Mouse (Mus musculus) granulocyte monocyte progenitor cell, adult 5-6 weeks (primary cell): ENCODE results near the gene Olfr305. TPM values are rescaled to one million over a fixed set of nuclear protein-coding genes. Genes with fewer than 3 reads are reported as not detected.
"Not testable (repeated sequence)": the region's sequence is repeated elsewhere in the genome, so short reads cannot be mapped to it uniquely, and the experiment has no call there.

Source experiments
- ATAC-seq: replicated peaks from 2 replicates; pipeline ENCODE4 v1.8.0; 2016; ENCODE audit warnings: mild to moderate bottlenecking, moderate TSS enrichment, inconsistent platforms; ENCODE audit not compliant: poor library complexity, severe bottlenecking
- total RNA-seq, 2 experiments: library from RNA; stranded (forward) in 1 of 2; stranded (reverse) in 1 of 2; fragments of 200-712, 200-1000 nt in 1 of 2; fragments of >200 nt in 1 of 2; fragmentation: Nextera tagmentation in 1 of 2; gene quantifications; 2 replicates each; pipeline ENCODE4 v1.2.3; 2014 to 2017

Olfr305 gene
- total RNA-seq (2014; fragmentation: Nextera tagmentation) (not detected in 2 replicates), total RNA-seq (2017) (not detected in 2 replicates)

DNA sequence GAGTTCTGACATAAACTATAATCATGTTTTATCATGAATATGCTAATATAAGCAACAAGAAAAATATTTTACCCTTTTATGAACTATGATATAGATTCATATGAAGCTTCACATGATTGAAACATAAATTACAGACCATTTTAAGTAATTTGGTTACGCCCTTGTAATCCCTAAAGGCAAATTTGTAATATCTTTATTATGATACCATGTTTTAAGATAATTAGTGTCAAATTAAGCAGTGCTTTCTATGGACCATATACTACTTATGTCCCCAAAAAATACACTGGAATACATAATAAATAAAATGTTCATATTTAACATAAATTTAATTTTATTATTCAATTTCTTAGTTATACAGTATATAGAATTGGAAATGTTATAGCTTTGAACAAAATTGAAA is at the start of gene Olfr305:
Olfr305 (minus strand) TSS at position 101 of the 400 bp plus-strand sequence.
- ATAC-seq: no peak

DNA sequence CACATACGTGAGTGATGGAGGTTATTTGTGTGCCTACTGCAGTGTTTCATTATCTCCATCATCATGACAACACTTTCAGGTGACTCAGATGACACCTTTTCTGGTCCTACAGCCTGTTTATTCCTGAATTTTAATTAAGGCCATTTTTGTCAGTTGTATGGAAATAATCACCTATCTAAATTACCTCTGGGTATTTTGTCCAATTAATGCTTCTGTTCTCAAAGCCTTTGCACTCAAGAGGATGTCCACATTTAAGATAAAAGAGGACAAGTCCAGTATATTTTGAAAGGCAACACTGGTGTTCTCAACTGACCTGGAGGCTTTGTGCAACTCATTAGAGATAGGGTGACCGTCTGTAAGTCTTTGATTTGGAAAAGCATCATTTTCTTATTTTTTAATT is 36.8 kb upstream of the Olfr305 start, which contains the start of gene Olfr301:
Olfr301 (plus strand) TSS at position 301 of the 400 bp plus-strand sequence.
- ATAC-seq: no peak

DNA sequence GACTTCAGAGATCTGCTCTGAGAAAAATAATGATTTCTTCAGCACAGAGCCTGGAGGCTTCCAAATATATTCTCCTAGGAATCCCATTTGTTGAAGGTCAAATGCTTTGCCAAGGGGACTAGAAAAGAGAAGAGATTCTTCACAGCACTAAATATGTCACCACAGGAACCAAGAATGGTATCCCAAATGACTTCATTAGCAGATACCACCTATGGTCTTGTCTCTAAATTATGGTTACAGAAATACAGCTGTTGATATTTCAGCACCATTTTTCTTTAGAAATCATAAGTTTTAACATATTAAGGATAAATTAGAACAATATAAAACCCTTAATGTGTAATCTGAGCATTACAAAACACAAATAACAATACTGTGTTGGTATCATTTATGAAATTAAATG is 31.0 kb upstream of the Olfr305 start, which contains the start of gene Olfr303:
Olfr303 (minus strand) TSS at position 101 of the 400 bp plus-strand sequence.
- no peak for ATAC-seq

DNA sequence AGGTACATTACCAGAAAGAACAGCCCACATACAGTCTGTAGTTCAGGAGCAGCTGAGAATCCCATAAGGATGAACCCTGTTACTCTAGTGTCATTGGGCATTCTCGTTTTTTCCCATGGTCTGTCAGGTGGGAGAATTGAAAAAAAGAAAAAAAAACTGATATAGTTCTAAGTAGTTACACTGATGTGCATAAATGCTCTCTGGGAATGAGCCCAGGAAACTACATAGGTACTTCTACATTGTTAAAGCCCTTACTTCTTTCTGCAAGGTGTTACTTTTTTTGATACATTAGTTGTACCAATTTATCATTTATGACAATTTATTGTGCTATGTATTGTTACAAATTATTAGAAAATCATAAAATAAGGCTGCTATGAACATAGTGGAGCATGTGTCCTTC is 19.8 kb upstream of the Olfr305 start, which contains the start of gene Olfr304:
Olfr304 (minus strand) TSS at position 101 of the 400 bp plus-strand sequence.
- ATAC-seq: no peak

DNA sequence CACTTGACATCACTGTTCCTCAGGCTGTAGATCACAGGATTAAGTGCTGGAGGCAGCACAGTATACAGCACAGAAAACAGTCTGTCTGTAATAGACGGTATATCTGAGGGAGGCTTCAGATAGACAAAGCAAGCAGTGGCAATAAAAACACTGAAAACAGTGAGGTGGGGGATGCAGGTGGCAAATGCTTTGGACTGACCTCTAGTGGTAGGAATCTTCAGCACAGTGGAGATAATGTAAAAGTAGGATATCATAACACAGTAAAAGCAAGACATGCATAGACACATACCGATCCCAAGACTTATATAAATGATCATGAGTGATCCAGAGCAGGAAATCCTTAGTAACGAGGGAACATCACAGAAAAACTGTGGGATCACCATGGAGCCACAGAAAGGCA is 19.0 kb upstream of the Olfr305 start:
- no peak for ATAC-seq

DNA sequence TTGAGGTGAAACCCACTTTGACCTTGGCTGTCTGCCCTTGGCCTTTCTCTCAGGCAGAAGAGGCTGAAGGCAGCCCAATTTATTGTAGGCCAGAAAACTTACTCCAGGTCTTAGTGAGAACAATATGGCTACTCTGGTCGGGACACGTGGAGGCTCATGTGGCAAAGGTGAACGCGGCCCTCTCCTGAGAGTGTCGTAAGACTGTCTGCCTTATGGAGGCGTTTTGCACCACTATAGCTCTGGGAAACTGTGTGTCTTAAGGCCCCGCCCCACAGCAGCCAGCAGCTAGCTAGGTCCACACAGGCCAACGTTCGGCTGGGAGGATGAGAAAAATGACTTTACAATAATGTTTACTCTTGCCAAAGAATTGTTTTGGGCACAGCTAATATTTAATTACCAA is 20.4 kb downstream of the Olfr305 start:
- ATAC-seq: not testable (repeated sequence)

DNA sequence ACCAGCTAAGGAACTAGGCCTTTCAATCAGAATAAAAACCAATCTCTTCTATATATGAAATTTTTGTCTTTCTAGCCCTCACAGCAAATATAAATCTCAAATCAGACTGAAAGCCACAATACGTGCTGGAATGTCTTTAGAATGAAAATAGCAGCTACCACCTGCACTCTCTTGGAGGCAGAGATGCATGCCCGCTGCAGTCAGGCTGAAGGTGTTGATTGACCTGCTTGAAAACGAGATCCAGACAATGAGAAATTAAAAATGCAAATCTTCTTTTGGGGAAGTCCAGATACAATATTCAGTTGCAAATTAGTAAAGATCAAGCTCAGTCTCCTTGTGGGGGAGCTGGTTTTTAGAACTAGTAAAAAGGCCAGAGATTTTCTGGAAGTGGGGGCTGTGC is 22.5 kb downstream of the Olfr305 start:
- ATAC-seq: no peak

DNA sequence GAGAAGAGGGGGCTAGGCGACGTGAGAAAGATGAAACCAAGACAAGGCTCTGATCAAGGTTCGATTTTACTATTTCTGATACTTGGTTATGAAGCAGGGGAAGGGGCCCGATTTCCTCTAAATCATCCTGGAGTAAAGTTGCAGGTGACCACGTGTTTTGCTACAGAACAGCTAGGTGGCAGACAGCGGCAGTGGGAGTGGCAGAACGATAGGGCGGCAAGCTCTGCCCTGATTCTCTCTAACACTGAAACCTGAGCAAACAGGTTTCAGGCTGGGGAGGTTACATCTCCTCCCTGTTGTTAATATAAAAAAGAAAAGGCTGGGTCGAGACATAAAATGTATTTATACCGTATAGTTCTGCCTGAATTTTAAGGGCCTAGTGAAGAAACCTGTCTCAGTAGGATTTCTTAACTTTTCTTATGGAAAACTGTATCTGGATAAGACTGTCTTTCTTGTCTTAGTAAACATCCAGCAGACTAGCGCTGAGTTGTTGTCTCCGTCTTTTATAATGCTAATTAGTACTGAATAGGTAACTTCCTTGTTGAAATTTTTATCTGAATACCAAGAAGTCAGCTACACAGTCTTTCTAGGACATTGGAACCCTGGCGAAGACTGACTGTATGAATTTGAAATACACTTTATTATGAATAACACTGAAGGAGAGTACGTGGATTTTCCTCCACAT is 23.7 kb downstream of the Olfr305 start:
- ATAC-seq: no peak

DNA sequence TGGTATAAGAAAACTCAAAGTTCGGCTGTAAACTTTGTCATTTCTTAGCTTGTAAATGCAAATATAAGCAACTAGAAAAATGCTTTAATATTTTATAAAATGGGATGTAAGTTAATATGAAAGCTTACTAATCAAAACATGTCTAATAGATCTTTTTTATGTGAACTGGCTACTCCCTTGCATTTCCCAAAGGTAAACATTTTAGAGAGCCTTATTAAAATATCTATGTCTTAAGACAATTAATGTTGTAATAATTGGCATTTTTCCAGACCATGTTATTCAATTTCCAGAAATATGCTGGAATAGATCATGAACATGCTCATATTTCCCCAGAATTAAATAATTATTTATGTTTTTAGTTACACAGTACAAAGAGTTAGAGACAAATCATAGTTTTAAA is 29.2 kb downstream of the Olfr305 start, which contains the start of gene Olfr307:
Olfr307 (minus strand) TSS at position 101 of the 400 bp plus-strand sequence.
- no peak for ATAC-seq

DNA sequence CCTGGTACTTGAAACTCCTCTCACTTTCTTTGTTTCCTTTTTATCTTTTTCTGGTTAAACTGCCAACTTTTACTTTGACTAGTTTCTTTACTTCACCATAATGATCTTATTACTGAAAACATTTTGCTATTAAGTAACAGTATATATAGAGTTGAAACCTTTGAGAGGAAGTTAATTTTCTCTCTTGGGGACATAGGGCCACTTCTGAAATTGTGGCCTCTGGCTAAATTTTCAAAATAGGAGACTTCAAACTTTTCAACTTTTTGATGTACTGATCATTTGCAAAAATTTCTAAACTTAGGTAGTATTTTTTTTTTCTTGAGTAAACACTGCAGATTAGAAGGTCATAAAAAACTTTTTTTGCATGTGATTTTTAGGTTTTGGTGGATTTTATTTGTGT is 41.2 kb downstream of the Olfr305 start, which contains the start of gene Olfr308:
Olfr308 (minus strand) TSS at position 101 of the 400 bp plus-strand sequence.
- ATAC-seq: no peak

DNA sequence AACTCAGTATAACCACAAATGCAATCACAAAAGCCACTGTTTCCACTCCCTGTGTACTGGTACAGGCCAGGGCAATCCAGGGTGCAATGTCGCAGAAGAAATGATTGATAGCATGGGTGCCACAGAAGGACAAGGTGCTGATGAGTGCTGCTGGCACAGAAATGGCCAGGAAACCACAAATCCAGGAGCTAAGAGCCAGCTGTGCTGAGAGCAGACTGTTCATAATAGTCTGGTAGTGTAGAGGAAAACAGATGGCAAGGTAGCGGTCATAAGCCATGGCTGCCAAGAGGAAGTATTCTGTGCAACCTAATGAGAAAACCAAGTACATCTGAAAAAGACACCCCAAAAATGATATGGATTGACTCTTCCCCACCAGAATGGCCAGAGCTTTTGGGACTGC is 45.4 kb downstream of the Olfr305 start:
- no peak for ATAC-seq

DNA sequence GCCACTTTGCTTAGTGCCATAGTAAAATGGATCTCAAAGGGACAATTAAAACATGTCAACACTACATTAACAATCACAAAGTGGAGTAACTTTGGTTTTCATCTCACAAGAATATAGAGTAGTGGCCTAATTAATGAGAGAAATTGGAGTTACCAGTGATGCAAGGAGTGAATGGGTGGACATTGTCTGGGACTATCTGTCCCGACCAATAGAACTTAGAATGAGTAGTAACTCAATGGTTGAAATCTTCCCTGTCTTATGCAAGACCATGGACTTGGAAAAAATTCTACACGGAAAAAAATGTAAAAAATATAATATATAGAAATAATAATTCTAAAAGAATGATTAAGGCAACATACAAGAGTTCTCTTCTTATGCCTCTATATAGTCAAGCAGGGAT is 53.1 kb downstream of the Olfr305 start, which contains the start of gene Olfr309:
Olfr309 (minus strand) TSS at position 101 of the 400 bp plus-strand sequence.
- no peak for ATAC-seq

Other genes with a start within 250 kb of the Olfr305 start
- not detected in 2 replicates for gene Vmn2r75, start 195.2 kb downstream of the Olfr305 start, total RNA-seq (2014; fragmentation: Nextera tagmentation)
- gene Vmn2r75, start 195.2 kb downstream of the Olfr305 start, total RNA-seq (2017): not detected in 2 replicates
- not detected in 2 replicates for gene Vmn2r76, start 120.6 kb downstream of the Olfr305 start, total RNA-seq (2014; fragmentation: Nextera tagmentation)
- not detected in 2 replicates for gene Vmn2r76, start 120.6 kb downstream of the Olfr305 start, total RNA-seq (2017)
- gene Olfr310, start 89.8 kb downstream of the Olfr305 start, total RNA-seq (2014; fragmentation: Nextera tagmentation): not detected in 2 replicates
- not detected in 2 replicates for gene Olfr310, start 89.8 kb downstream of the Olfr305 start, total RNA-seq (2017)
- not detected in 2 replicates for gene Olfr309, start 53.2 kb downstream of the Olfr305 start, total RNA-seq (2014; fragmentation: Nextera tagmentation)
- not detected in 2 replicates for gene Olfr309, start 53.2 kb downstream of the Olfr305 start, total RNA-seq (2017)
- gene Olfr308, start 41.3 kb downstream of the Olfr305 start, total RNA-seq (2014; fragmentation: Nextera tagmentation): not detected in 2 replicates
- not detected in 2 replicates for gene Olfr308, start 41.3 kb downstream of the Olfr305 start, total RNA-seq (2017)
- gene Olfr307, start 29.3 kb downstream of the Olfr305 start, total RNA-seq (2014; fragmentation: Nextera tagmentation): not detected in 2 replicates
- not detected in 2 replicates for gene Olfr307, start 29.3 kb downstream of the Olfr305 start, total RNA-seq (2017)
- gene Olfr304, start 19.7 kb upstream of the Olfr305 start, total RNA-seq (2014; fragmentation: Nextera tagmentation): not detected in 2 replicates
- gene Olfr304, start 19.7 kb upstream of the Olfr305 start, total RNA-seq (2017): not detected in 2 replicates
- not detected in 2 replicates for gene Olfr303, start 30.9 kb upstream of the Olfr305 start, total RNA-seq (2014; fragmentation: Nextera tagmentation)
- not detected in 2 replicates for gene Olfr303, start 30.9 kb upstream of the Olfr305 start, total RNA-seq (2017)
- gene Olfr301, start 36.9 kb upstream of the Olfr305 start, total RNA-seq (2014; fragmentation: Nextera tagmentation): not detected in 2 replicates
- not detected in 2 replicates for gene Olfr301, start 36.9 kb upstream of the Olfr305 start, total RNA-seq (2017)
- not detected in 2 replicates for gene Olfr299, start 93.0 kb upstream of the Olfr305 start, total RNA-seq (2014; fragmentation: Nextera tagmentation)
- not detected in 2 replicates for gene Olfr299, start 93.0 kb upstream of the Olfr305 start, total RNA-seq (2017)
- gene Olfr298, start 125.6 kb upstream of the Olfr305 start, total RNA-seq (2014; fragmentation: Nextera tagmentation): not detected in 2 replicates
- gene Olfr298, start 125.6 kb upstream of the Olfr305 start, total RNA-seq (2017): not detected in 2 replicates
- not detected in 2 replicates for gene Olfr297, start 153.0 kb upstream of the Olfr305 start, total RNA-seq (2014; fragmentation: Nextera tagmentation)
- not detected in 2 replicates for gene Olfr297, start 153.0 kb upstream of the Olfr305 start, total RNA-seq (2017)
- gene Olfr295, start 216.9 kb upstream of the Olfr305 start, total RNA-seq (2014; fragmentation: Nextera tagmentation): not detected in 2 replicates
- gene Olfr295, start 216.9 kb upstream of the Olfr305 start, total RNA-seq (2017): not detected in 2 replicates
- gene Olfr294, start 249.7 kb upstream of the Olfr305 start, total RNA-seq (2014; fragmentation: Nextera tagmentation): not detected in 2 replicates
- not detected in 2 replicates for gene Olfr294, start 249.7 kb upstream of the Olfr305 start, total RNA-seq (2017)